Mouse (Mus musculus) liver, postnatal 0 days (tissue): ENCODE measurements around the gene Thada.

ENCODE experiments used
- CTCF ChIP-seq: sonication (generic); IDR thresholded peaks from 2 replicates; pipeline ENCODE4 v1.5.1; 2016; ENCODE audit warnings: antibody characterized with exemption, low read depth
- EP300 ChIP-seq: IDR thresholded peaks from 2 replicates; pipeline ENCODE4 v1.6.1; 2016; ENCODE audit warnings: antibody characterized with exemption, low read depth, mild to moderate bottlenecking

DNA sequence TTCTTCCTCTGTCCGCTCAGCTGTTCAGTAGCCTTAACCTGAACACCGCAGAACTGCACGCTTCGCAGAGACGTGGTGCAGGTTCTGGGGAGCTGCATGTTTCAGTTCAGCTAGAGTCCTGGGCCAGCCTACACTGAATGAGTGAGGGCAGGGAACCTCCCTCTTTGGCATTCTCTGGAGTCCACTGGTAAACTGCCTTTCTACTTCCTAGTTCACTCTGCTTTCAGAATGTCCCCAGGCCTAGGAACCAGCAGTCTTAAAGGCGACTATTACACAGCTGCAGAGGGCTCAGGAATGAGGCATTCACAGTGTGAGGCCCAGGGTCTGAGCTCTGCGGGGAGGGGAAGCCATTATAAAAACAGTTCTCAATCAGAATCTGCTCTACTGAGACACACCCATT lies 262.7 kb downstream of the Thada start:
- no peak for TF ChIP-seq CTCF
- TF ChIP-seq EP300 = no peak
